Mouse (Mus musculus): ENCODE data around the gene Dusp1.
A peak's percentile ranks its signal among the peaks of the same experiment; 100 is the strongest.

Dusp1 gene

DNA sequence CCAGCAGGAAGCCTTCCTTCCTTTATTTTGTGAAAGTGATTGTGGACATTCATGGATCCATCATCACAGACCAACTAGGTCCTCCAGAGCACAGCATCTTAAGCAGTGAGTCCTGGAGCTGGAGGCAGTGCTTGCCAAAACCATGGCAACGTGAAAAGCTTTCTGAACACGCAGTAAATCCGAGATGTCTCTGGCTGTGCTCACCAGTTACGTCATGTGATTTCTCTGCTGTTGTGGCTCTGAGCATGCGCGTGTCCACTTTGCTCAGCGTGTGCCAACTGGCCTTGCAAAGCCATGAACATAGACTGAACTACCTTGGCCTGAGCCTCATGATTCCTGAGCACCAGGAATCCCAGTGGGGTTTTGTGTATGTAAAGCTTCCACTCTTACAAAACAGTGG is 36.6 kb downstream of the Dusp1 start:
- DNase-seq (ENCODE audit: extremely low spot score, low spot score): no peak

DNA sequence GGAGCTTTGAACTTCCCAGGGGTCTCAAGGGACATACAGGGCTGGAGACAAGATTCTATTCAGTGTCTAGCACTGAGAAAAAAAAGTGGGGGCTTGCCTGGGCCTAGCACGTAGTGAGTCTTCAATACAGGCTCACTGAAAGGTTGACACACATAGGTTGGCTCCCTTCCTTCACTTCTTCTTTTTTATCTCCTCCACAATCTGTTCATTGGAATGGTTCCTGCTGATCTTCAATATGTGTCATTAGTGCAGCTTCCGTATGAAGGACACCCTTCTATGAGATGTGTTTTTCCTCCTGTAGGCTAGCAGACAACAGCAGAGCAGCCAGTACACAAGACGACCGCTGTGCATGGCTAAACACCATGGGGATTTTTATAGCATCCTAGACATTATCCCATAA is 37.1 kb downstream of the Dusp1 start:
- DNase-seq (ENCODE audit: extremely low spot score, low spot score): no peak

DNA sequence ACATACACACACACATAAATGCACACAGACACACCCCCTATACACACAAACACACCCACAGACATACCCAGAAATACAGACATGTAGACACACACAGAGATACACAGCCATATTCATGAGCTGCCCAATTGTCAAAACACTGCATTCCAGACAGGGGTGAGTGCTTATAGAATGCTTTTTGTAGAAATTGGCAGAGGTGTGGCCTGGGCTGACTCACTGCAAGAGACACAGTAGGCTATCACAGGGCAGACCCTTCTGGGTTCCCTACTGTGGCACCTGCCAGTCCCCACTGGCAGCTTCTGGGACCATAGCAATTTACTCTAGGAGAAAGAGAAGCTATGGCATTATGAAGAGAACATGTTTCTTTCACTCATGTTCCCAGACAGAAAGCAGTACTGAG is 37.6 kb downstream of the Dusp1 start:
- no peak for DNase-seq (ENCODE audit: extremely low spot score, low spot score)

DNA sequence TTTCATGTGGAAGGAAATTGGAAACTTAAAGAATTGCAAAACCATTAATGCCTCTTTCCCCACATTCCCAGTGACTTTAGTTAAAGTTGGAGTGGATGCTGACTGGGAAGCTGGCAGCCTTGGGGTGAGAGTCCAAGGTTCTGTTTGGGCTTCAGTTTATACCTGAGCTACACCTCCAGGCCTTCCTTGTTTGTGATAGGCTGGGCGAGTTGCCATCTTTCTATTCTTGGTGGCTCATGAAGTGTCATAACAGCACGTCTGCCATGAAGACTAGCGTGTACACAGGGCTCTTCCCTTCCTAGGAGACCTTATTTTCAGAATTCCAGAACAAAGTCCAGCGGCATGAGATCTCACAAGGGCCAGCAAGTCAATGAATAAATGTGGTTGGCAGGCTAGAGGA is 39.2 kb downstream of the Dusp1 start:
- DNase-seq (ENCODE audit: extremely low spot score, low spot score): no peak

DNA sequence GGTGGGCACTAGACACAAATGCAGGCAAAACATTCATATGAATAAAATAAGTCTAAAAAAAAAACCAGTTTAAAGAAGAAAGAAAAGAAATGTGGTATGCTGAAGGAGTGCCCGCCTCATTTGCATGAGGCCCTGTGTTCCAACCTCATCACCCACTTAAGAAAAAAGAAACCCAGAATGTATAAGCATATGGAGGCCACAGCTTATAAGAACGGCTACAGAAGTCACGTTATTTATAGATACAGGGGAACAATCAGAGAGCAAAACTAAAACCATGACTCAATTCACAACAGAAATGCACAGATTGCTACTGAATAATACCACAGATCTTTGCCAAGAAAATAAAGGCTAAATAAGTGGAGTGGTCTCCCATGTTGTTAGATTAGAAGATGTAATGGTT is 43.6 kb downstream of the Dusp1 start:
- DNase-seq (ENCODE audit: extremely low spot score, low spot score): no peak

DNA sequence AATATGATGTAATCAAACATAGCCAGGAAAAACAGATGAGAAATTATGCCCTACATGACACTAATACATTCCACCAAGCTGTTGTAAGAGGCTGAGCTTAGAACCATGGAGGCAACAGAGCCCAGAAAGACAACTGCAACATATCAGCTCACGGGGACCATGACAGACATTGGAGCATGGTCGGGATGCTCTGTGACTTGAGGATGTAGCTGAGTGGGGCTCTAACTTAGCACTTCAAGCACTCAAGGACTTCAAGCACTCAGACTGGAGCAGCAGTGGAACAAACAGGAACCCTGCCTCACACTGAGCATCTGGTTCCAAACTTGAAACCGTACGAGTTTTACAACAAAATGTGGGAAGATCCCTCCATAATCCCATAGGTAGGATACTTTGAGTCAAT is 46.3 kb downstream of the Dusp1 start:
- no peak for DNase-seq (ENCODE audit: extremely low spot score, low spot score)

DNA sequence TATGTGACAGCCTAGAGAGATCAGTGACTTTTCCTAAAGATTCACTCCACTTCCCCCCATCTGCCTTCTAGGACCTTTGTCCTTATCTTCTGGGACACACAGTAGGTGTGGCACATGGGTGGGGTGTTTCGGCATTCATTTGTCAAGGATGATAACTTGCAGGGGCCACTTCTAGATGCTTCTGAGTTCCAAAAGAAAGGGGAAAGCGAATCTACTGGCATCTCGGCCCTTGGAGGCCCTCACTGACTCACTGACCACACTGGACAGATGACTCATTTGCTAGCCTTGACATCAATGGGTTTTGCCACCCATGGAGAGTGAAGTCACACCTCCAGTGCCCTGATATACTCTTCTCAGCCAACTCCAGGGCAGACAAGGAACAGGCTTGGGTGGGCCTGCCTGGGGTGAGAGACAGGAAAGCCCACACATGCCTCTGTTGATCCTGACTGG is 47.3 kb downstream of the Dusp1 start:
- no peak for DNase-seq (ENCODE audit: extremely low spot score, low spot score)

DNA sequence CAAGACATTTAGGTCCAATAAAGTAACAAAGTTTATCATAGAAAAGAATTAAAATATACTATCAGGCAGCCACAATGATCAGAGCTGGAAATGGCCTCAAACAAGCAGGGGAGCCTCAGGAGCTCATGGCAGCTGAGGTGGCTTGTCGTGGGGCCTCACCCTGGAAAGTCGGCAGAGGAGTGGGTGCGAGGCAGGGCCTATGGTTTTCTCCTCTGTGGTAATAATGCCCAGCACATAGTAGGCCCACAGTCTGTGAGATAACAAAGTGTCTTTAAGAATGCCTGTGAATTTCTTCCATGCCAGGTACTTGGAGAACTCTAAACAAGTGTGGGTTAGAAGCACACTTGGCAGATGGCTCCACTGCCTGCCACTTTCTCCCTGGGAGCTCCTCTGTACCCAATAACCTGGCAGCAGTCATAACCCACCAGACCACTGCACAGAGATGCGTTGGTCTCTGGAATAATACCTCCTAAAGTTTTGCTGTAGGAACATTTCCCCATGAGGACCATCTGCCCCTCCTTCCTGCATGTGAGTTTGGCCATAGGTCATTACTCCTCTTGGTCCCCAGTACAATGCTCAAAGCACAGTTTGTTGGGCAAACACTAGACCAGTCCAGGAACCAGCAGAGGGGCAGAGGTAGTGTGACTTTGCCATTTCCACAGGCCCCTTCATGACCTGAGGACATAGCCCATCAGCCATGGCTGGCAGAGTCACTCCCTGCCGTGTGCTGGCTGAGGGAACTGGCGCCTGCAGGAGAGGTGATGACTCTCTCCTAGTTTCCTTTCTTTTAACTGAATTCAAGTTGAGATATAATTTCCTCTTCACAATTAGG is 48.3 kb downstream of the Dusp1 start:
- DNase-seq (ENCODE audit: extremely low spot score, low spot score): no peak

DNA sequence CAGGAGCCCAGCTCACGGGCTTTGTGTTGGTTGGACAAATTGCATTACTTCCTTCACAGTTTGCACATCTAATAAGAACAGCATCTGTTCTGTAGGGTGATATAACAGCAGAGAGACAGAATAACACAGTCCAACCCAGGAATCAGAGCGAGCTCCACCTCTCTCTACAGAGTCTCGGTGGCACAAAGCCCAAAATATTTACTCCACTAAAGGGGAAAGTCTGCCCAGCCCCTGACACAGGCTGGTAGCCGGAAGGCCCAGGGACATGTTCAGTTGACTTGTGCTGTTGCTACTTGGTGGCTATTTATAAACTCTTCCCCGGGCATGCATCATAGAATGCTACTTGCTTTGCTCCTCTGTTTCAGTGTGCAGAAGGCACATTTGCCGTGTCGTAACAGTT is 49.0 kb downstream of the Dusp1 start:
- DNase-seq (ENCODE audit: extremely low spot score, low spot score): no peak

DNA sequence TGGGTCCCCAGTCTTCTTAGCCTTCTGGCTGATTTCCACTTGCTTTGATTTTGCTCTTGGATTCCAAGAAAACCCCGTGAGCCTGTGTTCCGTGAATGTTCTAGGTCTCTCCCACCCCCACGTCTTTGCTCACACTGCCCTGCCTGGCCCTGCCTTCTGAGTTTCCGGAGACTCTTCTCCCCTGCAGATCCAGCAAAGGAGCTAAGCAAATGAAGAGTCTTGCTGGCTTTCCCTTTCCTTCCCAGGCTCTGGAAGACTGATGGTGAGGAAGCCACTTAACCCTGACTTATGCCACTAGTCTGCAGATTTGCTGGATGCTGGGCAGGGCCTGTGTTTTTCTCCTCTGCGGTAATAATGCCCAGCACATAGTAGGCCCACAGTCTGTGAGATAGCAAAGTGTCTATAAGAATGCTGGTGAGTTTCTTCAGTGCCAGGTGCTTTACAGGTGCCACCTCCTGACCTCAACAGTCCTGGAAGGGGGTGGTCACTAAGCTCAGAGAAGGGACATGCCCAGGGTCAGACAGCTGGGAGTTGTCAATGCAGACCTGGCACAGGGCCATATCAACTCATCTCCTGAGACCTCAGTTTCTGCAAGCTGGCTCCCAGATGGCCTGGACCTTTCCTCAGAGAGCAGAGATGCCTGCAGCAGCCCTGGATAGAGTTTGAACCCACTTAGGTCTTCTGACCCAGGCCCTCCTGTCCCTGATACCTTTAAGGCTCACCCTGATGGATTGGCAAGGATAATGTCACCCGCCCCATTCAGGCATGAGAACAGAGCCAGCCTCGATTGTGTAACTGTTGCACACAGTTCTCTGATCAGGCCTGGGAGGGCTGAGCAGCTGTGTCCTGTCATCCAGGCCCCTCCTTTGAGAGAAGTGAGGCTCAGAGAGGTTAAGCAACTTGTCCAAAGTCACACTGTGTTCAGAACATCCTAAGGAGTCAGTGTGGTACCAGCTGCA is 49.8 kb downstream of the Dusp1 start:
- no peak for DNase-seq (ENCODE audit: extremely low spot score, low spot score)

DNA sequence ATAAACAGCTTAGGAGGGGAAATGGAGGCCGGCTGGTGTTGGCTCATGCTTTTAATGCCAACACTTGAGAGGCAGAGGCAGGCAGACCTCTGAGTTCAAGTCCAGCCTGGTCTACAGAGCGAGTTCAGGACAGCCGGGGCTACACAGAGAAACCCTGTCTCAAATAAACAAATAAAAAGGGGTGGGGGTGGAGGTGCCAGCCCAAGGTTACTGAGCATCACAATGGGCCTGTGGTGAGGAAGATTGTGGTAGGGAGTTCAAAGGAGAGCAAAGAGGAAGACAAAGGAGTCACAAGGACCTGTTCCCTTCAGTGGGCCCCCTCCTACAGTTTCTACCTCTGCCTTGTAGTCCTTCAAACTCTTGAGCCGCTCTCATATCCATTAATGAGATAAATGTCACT is 50.7 kb downstream of the Dusp1 start:
- DNase-seq (ENCODE audit: extremely low spot score, low spot score): no peak

DNA sequence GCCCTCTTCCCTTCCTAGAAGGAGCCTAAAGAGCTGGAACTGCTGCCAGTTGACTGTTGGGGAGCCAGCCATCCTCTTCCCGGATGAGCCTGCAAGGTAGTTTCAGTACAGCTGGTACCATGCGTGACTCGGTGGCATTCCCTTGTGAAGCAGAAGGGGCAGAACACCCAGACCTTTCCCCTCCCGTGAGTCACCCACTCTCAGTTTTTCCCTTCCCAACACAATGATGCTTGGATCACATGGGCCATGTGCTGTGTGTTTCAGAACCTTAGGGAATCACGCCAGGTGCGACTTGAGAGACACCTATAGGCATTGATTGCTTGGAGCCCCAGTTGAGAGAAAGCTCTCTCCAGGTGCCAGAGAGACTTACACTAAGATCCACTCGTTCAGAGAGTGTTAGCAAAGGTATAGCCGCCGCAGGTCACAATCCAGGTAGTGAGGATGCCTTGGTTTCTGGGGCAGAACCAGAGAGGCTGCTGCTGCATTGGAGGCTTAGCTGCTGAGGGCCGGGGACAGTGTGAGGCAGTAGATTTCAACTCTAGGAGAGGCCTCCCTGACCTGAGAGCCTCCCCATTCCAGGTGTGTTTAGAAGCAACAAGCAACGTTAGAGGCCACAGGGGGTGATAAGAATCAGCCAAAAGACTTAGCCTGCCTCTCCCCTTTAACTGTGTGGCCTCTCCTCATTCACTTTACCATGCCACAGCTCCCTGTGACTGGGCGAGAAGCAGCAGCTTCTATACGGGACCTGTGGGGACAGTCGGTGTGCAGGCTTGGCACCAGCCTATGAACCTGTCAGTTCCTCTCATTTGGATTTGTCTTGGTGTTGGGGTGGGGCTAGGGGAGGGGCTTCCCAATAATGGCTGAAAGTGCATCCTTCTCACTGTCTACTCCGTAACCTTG is 51.5 kb downstream of the Dusp1 start:
- DNase-seq (ENCODE audit: extremely low spot score, low spot score): no peak

DNA sequence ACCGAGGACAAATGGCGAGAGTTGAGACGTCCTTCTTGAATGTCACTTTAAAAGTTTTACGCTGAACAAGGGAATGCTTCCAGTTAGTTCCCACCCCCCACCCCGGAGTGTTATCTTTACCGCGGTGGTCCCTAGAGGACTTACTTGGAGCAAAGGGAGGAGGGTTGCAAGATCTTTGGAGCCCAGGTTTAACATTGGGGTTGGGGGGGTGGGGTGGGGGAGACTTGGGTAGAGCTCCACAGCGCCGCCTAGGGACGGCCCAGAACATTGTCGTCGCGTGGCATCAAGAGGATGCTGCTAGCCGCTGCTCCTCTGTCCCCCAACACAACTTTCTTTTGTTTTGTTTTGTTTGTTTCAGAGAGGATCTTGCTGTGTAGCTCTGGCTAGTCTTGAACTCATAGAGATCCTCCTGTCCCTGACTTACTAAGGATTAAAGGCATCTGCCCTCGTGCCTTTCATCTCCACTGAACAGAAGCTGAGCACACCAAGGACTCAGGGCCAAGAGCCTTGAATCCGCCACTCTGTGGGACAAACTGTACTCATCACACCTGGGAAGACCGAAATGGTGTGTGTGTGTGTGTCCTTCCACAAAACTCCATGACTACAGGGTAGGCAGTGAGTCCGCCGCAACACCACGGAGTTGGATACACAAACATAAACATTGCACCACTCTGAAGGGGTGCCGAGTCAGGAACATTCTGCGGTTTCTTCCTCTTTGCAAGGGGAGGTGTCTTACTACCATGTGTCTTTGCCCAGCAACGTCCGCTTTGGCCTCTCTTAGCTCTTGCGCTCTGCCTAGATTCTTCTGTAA is 52.8 kb downstream of the Dusp1 start:
- DNase-seq (ENCODE audit: extremely low spot score, low spot score): no peak

DNA sequence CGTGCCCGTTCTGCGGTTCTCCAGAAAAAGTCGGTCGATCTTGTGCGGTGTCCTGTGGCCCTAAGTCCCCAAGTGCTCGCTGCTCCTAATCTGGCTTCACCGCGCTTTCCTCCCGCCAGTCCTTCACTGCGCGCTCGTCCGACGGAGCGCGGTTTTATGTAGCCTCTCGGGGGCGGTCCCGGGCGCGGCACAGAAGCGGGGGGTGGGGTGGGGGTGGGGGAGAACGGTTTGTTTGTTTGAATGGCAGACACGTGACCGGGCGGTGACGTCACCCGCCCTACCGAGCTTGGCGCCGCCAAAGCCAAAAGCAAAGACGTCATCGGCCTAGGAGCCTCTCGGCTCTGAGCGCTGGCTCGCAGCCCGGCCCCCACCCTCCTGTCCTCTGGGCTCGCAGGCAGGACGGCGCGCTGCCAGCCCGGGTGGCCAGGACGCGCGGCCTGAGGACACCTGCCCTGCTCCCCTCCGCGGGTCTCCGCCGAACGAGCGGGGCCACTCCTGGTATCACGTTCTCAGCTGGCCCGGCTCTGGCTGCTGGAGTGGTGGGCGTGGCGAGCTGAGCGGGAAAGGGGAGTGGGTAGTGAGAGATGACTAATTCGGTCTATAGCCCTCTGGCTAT is 53.5 kb downstream of the Dusp1 start:
- peak; percentile 97 for DNase-seq (ENCODE audit: extremely low spot score, low spot score)

DNA sequence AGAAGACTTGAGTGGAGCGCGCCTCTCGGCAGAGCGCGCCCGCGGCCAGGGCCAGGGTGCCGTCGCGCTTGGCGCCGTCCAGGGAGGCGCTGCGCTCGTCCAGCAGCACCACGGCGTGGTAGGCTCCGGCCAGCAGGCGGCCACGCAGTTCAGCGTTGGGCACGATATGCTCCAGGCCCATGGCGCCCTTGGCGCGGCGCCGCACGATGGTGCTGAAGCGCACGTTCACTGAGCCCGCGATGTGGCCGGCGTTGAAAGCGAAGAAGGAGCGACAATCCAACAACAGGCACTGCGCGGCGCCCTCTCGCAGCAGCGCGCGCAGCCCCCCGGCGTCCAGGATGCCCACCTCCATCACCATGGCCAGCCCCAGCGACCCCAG is 54.0 kb downstream of the Dusp1 start:
- DNase-seq (ENCODE audit: extremely low spot score, low spot score): peak; percentile 83

DNA sequence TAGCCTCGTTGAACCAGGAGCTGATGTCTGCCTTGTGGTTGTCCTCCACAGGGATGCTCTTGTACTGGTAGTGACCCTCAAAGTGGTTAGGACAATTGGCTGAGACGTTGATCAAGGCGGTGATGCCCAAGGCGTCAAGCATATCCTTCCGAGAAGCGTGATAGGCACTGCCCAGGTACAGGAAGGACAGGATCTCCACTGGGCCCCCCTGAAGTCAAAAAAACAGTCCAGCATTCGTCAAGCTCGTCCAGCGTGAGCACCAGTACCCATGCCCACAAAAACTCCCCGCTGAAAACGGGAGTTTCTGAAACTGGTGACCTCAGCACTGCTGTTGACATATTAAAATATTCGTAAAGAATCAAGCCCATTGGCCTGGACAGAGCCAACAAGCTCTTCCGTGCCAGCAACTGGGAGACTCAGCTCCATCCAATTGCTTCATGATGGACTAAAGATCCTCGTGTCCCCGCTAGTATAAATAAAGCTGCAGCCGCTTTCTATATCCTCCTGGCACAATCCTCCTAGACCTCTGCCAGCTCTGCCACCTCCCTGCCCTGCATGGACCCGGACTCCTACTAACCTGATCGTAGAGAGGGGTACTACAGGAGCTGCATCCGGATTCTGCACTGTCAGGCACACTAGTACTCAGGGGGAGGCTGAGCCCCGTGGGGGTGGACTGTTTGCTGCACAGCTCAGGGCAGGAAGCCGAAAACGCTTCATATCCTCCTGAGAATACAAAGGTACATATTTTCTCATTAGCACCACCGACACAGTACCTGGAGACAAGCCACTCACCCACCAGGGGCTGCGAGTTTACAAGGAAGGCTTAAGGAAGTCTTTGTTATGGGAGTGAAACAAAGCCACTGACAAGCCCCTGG is 54.7 kb downstream of the Dusp1 start:
- DNase-seq (ENCODE audit: extremely low spot score, low spot score): peak; percentile 52

DNA sequence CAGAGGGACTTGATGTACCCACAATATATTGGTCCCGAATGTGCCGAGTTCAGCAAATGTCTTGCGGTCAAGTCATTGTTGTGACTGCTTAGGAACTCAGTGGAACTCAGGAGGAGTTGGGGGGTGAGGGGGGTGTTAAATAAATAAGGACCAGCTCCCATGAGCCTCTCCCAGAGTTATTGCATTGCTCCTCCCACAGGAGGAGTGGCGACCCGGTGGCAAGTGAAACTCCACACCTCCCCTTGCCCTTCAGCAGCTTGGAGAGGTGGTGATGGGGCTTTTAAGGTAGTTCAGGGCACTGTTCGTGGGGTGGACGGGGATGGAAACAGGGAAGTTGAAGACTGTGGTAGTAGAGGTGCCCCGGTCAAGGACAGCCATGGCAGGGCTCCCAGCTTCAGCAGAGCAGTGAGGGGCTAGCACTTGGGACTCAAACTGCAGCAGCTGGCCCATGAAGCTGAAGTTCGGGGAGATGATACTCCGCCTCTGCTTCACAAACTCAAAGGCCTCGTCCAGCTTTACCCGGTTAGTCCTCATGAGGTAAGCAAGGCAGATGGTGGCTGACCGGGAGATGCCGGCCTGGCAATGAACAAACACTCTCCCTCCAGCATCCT is 55.8 kb downstream of the Dusp1 start:
- DNase-seq (ENCODE audit: extremely low spot score, low spot score): no peak

DNA sequence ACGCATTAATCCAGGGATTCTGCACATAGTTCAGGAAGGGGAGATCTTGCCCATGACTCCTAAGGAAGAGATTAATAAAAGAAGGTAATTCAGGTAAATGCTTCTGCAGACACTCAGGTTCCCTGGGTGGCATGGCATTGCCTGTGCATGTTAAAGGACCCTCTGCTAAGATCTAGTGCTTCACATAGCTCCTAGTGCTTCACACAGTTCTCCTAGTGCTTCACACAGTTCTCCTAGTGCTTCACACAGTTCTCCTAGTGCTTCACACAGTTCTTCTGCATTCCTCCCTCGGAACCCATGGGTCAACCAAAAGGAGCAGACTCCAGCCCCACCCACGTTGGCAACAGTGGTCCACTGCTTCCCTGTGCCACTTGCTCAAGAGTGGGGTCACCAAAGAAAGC is 56.7 kb downstream of the Dusp1 start:
- no peak for DNase-seq (ENCODE audit: extremely low spot score, low spot score)

Data from neural tube, embryonic 10.5 days (tissue).